Mouse (Mus musculus) spleen, adult 2 months (tissue): Measurements from ENCODE around the gene Sdc4. TPM values are rescaled to one million over a fixed set of nuclear protein-coding genes. Genes with fewer than 3 reads are reported as not detected.

Source experiments
- DNase-seq, 2 experiments: peaks; one replicate each; pipeline versions ENCODE4 v3.0.0 to v3.0.0-alpha.2; 2012 to 2021; ENCODE audit warnings: low spot score in 2 of 2, low read depth in 1 of 2
- H3K27ac ChIP-seq: fragments of 200-500 bp; 2 replicates; pipeline ENCODE4 v1.5.1; 2012; ENCODE audit warnings: low read length, inconsistent platforms; ENCODE audit not compliant: insufficient read depth
- H3K27me3 ChIP-seq: fragments of 200-500 bp; 2 replicates; pipeline ENCODE4 v1.6.1; 2012; ENCODE audit warnings: mild to moderate bottlenecking, moderate library complexity, low read length, inconsistent platforms; ENCODE audit not compliant: control insufficient read depth, insufficient read depth
- H3K36me3 ChIP-seq: fragments of 200-500 bp; 2 replicates; pipeline ENCODE4 v1.6.1; 2012; ENCODE audit warnings: mild to moderate bottlenecking, low read length, inconsistent platforms; ENCODE audit not compliant: control insufficient read depth, insufficient read depth
- H3K4me1 ChIP-seq: fragments of 200-500 bp; 2 replicates; pipeline ENCODE4 v1.6.1; 2011; ENCODE audit warnings: inconsistent platforms; ENCODE audit not compliant: control insufficient read depth, insufficient read depth, insufficient read length
- H3K4me3 ChIP-seq: fragments of 200-500 bp; 2 replicates; pipeline ENCODE4 v1.5.1; 2011; ENCODE audit warnings: mild to moderate bottlenecking, inconsistent platforms; ENCODE audit not compliant: insufficient read depth, insufficient read length; ENCODE audit errors: extremely low read depth
- CTCF ChIP-seq: fragments of 200-500 bp; IDR thresholded peaks from 2 replicates; pipeline ENCODE4 v1.5.1; 2011; ENCODE audit warnings: mild to moderate bottlenecking, inconsistent platforms; ENCODE audit not compliant: insufficient read depth, insufficient read length, insufficient replicate concordance; ENCODE audit errors: extremely low read depth
- POLR2A ChIP-seq: fragments of 200-500 bp; IDR thresholded peaks from 2 replicates; pipeline ENCODE4 v1.6.1; 2011; ENCODE audit warnings: low read depth, low read length, inconsistent platforms
- WGBS: fragments of 180-500 bp; shearing (Covaris S2); methylation state at CpG from one replicate; pipeline ENCODE4 v1.1.7; 2018; 5-methylcytosine and 5-hydroxymethylcytosine counted together
- polyA plus RNA-seq: library from polyadenylated mRNA; depleted of rRNA; stranded (reverse); fragments of >200 nt; gene quantifications from 2 replicates; pipeline ENCODE4 v1.2.3, GENCODE M21; 2012

The Sdc4 gene
- polyA plus RNA-seq, 1 experiment: 21.0 TPM

DNA sequence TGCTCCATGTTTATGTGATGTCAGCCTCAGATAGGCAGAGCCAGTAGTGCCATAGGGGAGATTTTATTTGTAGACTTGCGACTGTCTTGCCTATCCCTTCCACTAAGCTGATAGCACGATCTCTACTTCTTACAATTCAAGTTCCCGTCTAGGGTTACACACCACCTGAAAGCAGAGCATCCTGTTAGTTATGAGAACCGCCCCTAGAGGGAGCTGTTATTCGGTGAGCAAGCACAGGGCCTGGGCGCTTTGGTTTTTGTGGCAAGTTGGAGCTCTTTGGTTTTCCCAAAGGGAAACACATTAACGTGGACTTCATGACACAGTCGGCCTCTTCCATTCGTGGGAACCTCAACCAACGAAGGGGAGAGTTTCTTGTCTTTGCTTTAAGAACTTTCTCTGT is 26.6 kb upstream of the Sdc4 start:
- no peaks in the 10 kb centered on the region for H3K27me3 ChIP-seq
- H3K36me3 ChIP-seq: peaks cover 9% of the 10 kb centered on the region
- H3K4me1 ChIP-seq: no peaks in the 10 kb centered on the region
- TF ChIP-seq POLR2A: no peak
- TF ChIP-seq CTCF: peak; percentile 47; the same call in 1 of the 2 replicates
- no peak overlapping the region for H3K27ac ChIP-seq
- WGBS: 43% methylated on average over 10 of the region's 10 CpGs
- H3K4me3 ChIP-seq: no peak overlapping the region
- DNase-seq: peak; percentile 37 to 41

DNA sequence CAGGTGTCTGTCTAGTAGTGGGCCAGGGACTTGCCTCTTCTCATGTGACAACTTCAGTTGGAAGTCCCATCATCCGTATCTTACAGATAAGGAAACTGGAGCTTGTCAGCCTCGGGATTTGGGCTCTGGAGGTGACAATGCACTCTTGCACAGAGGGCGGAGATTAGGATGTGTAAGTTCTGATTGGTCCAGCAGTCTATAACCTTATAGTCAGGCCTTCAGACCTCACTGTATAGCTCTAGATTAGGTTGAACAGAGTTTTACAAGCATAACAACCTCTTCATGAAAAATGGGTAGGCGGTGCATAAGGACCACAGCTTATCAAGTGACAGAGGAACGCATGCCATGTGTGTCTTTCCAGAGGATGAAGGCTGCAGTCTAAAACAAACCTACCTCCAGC is 23.1 kb upstream of the Sdc4 start:
- TF ChIP-seq POLR2A (no peak), CTCF (no peak)
- H3K36me3 ChIP-seq: peaks cover 21% of the 10 kb centered on the region
- no peaks in the 10 kb centered on the region for H3K27me3 ChIP-seq
- H3K27ac ChIP-seq: no peak overlapping the region
- H3K4me1 ChIP-seq: peaks cover 2% of the 10 kb centered on the region; the same call in 1 of the 2 replicates
- no peak overlapping the region for H3K4me3 ChIP-seq
- DNase-seq: no peak
- 83% methylated on average over 5 of the region's 5 CpGs for WGBS

DNA sequence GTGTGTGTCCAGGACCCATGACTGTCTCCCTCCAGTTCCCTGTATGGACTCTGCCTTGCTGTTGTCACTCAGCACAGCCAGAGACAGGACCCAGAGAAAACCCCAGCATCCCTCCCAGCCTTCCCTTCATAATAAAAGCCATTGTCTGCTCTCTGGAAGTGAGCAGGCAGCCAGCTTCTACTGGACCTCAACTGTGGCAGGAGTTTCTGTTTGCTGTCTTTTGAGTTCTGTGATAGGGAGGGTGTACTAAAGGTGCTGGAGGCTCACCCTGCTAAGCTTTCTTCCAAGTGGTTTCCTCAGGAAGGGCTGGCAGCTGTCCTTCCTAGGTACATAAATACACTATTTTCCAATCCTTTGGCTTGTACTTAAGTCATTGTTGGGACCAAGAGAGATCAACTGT is 21.5 kb upstream of the Sdc4 start:
- H3K4me3 ChIP-seq: no peak overlapping the region
- peaks cover 21% of the 10 kb centered on the region for H3K36me3 ChIP-seq
- no peak for TF ChIP-seq CTCF
- no peak for TF ChIP-seq POLR2A
- H3K27me3 ChIP-seq: no peaks in the 10 kb centered on the region
- no peak overlapping the region for H3K27ac ChIP-seq
- peaks cover 5% of the 10 kb centered on the region; the same call in 1 of the 2 replicates for H3K4me1 ChIP-seq
- DNase-seq: no peak

DNA sequence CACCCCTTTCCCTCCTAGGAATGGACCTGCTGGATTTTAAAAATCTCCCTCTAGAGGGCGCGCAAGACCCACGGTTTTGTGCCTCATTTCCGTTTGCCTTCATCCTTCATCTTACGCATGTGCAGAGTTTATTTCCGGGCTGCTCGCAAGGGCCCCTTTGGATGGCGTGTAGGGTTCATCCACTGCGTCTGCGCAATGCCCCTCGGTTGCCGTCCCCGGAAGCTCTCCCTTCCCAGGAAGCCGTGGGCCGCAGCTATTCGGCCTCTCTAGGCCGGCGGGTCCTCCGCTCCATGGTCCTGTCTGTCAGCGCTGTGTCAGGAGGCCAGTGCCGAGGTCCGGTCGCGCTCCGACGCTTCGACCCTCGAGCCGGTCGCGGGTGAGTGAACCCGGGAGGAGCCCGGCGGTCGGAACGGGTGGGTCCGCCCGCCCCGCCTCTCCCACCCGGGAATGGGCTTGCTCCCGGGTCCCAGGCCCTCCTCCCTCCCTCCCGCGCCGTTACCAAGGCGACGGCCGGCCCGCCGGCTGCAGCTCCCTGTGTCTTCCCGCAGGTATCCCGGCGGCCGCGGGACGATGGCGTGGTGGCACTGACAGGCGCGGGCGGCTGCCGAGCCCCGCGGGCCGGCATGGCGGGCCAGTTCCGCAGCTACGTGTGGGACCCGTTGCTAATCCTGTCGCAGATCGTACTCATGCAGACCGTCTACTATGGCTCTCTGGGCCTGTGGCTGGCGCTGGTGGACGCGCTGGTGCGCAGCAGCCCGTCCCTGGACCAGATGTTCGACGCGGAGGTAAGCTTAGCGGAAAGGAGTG is 17.3 kb upstream of the Sdc4 start, which contains the start of gene Gm20458:
TSS of gene Gm20458 (plus strand) at position 223 of the 807 bp plus-strand sequence.
- H3K27ac ChIP-seq: peak within 1 kb of the TSS; percentile 62
- DNase-seq: peak; percentile 94
- H3K4me1 ChIP-seq: peaks cover 15% of the 10 kb centered on the region; the same call in 1 of the 2 replicates
- H3K36me3 ChIP-seq: peaks cover 21% of the 10 kb centered on the region
- H3K4me3 ChIP-seq: peak within 1 kb of the TSS; percentile 73
- H3K27me3 ChIP-seq: no peaks in the 10 kb centered on the region
- TF ChIP-seq CTCF (peak; percentile 57; the same call in 1 of the 2 replicates), POLR2A (peak; percentile 39; the same call in 1 of the 2 replicates)
- WGBS: under 1% methylated on average over 73 of the region's 79 CpGs

DNA sequence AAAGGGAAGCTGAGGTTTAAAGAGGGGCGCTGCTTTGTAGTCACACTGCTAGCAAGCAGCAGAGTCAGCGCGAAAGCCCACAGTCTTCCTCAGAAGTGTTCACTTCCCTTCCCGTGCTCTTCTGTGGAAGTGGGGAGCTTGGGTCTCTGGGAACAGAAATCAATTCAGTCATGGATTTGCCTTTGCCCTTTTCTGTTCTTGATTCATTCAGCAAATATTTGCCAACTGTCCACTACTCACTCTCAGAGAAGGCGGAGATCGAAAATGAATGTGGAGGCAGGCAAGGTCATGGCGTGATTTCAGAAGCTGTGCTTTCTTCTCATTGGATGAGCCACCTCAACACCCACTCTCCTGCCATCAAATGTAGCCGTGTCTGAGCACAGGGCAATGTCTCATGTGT is 14.8 kb upstream of the Sdc4 start:
- H3K27me3 ChIP-seq: no peaks in the 10 kb centered on the region
- peak overlapping the region; percentile 30 for H3K27ac ChIP-seq
- WGBS: 21% methylated on average over 8 of the region's 8 CpGs
- no peak for DNase-seq
- no peak overlapping the region for H3K4me3 ChIP-seq
- peaks cover 15% of the 10 kb centered on the region; the same call in 1 of the 2 replicates for H3K4me1 ChIP-seq
- peaks cover 4% of the 10 kb centered on the region for H3K36me3 ChIP-seq
- no peak for TF ChIP-seq CTCF

DNA sequence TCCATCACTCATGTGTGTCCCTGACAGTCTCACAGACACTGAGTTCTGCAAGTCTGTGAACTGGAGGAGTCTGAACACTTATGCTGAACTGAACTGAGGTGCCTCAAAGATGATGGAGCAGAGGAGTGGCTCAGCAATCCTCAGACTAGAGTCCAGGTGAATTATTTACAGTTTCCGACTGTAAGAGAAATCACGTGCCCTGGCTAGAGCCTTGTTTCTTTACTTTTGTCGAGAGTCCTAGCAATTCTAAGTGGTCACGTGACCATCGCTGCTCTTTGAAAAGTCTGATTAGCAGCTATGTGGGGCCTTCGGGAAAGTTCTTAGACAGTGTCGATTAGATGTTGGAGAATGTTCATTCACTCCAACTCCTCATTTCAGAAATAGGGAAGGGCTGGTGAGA is 14.3 kb upstream of the Sdc4 start:
- no peak overlapping the region for H3K4me3 ChIP-seq

DNA sequence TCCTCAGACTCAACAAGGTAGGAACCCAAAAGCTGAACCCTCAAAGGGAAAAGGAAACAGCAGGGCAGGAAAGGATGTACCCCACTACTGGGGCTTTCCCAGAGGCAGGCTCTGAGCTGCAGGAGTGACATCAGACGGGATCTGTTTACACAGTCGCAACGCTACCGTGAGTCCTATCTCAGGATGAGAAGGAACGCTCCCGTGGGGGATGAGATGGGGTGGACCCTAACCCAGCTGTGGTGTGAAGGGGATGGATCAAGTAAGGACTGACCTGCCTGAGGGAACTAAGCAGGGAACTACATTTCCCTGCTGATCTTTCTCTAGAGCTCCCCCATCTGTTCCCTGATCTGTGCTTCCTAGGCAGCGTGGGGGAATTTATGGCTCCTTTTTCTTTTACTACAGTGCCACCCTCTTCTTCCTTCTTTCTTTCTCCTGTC is 13.2 kb upstream of the Sdc4 start, which contains the start of gene Sys1:
TSS of gene Sys1 (plus strand) at position 101 of the 437 bp plus-strand sequence.
- Histone ChIP-seq H3K4me3 (peak within 1 kb of the TSS; percentile 45; the same call in 1 of the 2 replicates), H3K27ac (no peak within 1 kb of the TSS), H3K27me3 (no peaks in the 10 kb centered on the region), H3K4me1 (peaks cover 13% of the 10 kb centered on the region; the same call in 1 of the 2 replicates), H3K36me3 (no peaks in the 10 kb centered on the region)
- peak in 1 of 2 experiments; percentile 24 for DNase-seq
- 23% methylated on average over 7 of the region's 7 CpGs for WGBS
- no peak for TF ChIP-seq POLR2A
- no peak for TF ChIP-seq CTCF

More for the DNA sequence above, 14.3 kb upstream of the Sdc4 start:
- no peak for DNase-seq
- Histone ChIP-seq H3K4me1 (peaks cover 15% of the 10 kb centered on the region; the same call in 1 of the 2 replicates), H3K27ac (no peak overlapping the region), H3K36me3 (no peaks in the 10 kb centered on the region; the same call in 1 of the 2 replicates), H3K27me3 (no peaks in the 10 kb centered on the region)
- TF ChIP-seq POLR2A (no peak), CTCF (no peak)
- 49% methylated on average over 7 of the region's 7 CpGs for WGBS
